Mouse (Mus musculus): Measurements from ENCODE around the gene Ldha. TPM values are rescaled to one million over a fixed set of nuclear protein-coding genes. Genes with fewer than 3 reads are reported as not detected.

The Ldha gene
- total RNA-seq, 2 experiments from 2014 or later = 286 to 311 TPM

- no peak for DNase-seq
Measured at GRCm38 (mm10) chr7:46838104-46838671, 3.1 kb upstream of the Ldha start.

- peak; percentile 74 to 80 for DNase-seq
Measured at GRCm38 (mm10) chr7:46838891-46839302, 2.4 kb upstream of the Ldha start.

- DNase-seq = no peak
Measured at GRCm38 (mm10) chr7:46839446-46839845, 1.8 kb upstream of the Ldha start.

GRCm38 (mm10) chr7:46839861-46840260 lies 1.4 kb upstream of the Ldha start:
- DNase-seq = no peak

- no peak for DNase-seq
Measured at GRCm38 (mm10) chr7:46840326-46840725, 949 bp upstream of the Ldha start.

- DNase-seq = no peak
Measured at GRCm38 (mm10) chr7:46842278-46842677, 1.0 kb downstream of the Ldha start.

GRCm38 (mm10) chr7:46843576-46843975 lies 2.3 kb downstream of the Ldha start:
- DNase-seq = no peak

GRCm38 (mm10) chr7:46845211-46845977 lies 4.1 kb downstream of the Ldha start:
- peak; percentile 87 to 89 for DNase-seq

GRCm38 (mm10) chr7:46845978-46846485 lies 4.8 kb downstream of the Ldha start:
- DNase-seq = peak; percentile 48 to 51

GRCm38 (mm10) chr7:46846486-46847244 lies 5.4 kb downstream of the Ldha start:
- DNase-seq = peak; percentile 29 to 31

- DNase-seq = no peak
Measured at GRCm38 (mm10) chr7:46849287-46849686, 8.0 kb downstream of the Ldha start.

GRCm38 (mm10) chr7:46851026-46851425 lies 9.8 kb downstream of the Ldha start:
- DNase-seq = no peak

- DNase-seq = no peak
Measured at GRCm38 (mm10) chr7:46852666-46853065, 11.4 kb downstream of the Ldha start.

GRCm38 (mm10) chr7:46853365-46853764 lies 12.1 kb downstream of the Ldha start:
- no peak for DNase-seq

GRCm38 (mm10) chr7:46855866-46856560 lies 14.7 kb downstream of the Ldha start:
- DNase-seq = no peak

GRCm38 (mm10) chr7:46857436-46857835 lies 16.2 kb downstream of the Ldha start:
- no peak for DNase-seq

GRCm38 (mm10) chr7:46859031-46859430 lies 17.8 kb downstream of the Ldha start:
- DNase-seq = no peak

- DNase-seq = no peak
Measured at GRCm38 (mm10) chr7:46860996-46861395, 19.7 kb downstream of the Ldha start, which contains the start of gene Ldhc. TSS of gene Ldhc (plus strand) at chr7:46861203.

GRCm38 (mm10) chr7:46871988-46872387 lies 30.7 kb downstream of the Ldha start:
- DNase-seq = no peak

GRCm38 (mm10) chr7:46876841-46877240 lies 35.6 kb downstream of the Ldha start:
- no peak for DNase-seq

- DNase-seq = no peak
Measured at GRCm38 (mm10) chr7:46877255-46877654, 36.0 kb downstream of the Ldha start.

- no peak for DNase-seq
Measured at GRCm38 (mm10) chr7:46879851-46880250, 38.6 kb downstream of the Ldha start.
